Mouse (Mus musculus) midbrain, embryonic 12.5 days (tissue): ENCODE results near the gene Wdr25. TPM values are rescaled to one million over a fixed set of nuclear protein-coding genes. Genes with fewer than 3 reads are reported as not detected.

ENCODE experiments used
- ATAC-seq: fragments of 200-750 bp; cut with Nextera tagmentation; 2 replicates; pipeline ENCODE4 v1.8.0; 2017; ENCODE audit warnings: low read depth, moderate TSS enrichment, moderate library complexity; ENCODE audit not compliant: low FRiP score
- H3K27ac ChIP-seq: fragments of 300-500 bp; sonication (generic); replicated peaks from 2 replicates; pipeline ENCODE4 v1.5.1; 2016; ENCODE audit warnings: mild to moderate bottlenecking
- H3K27me3 ChIP-seq: fragments of 300-500 bp; sonication (generic); 2 replicates; pipeline ENCODE4 v1.6.1; 2016; ENCODE audit warnings: mild to moderate bottlenecking
- H3K36me3 ChIP-seq: fragments of 300-500 bp; sonication (generic); 2 replicates; pipeline ENCODE4 v1.6.1; 2016
- H3K4me1 ChIP-seq: fragments of 300-500 bp; sonication (generic); 2 replicates; pipeline ENCODE4 v1.6.1; 2016
- H3K4me2 ChIP-seq: fragments of 300-500 bp; sonication (generic); replicated peaks from 2 replicates; pipeline ENCODE4 v1.6.1; 2016; ENCODE audit warnings: mild to moderate bottlenecking, moderate library complexity
- H3K4me3 ChIP-seq: fragments of 300-500 bp; sonication (generic); 2 replicates; pipeline ENCODE4 v1.5.1; 2016; ENCODE audit warnings: mild to moderate bottlenecking
- H3K9ac ChIP-seq: fragments of 300-500 bp; sonication (generic); replicated peaks from 2 replicates; pipeline ENCODE4 v1.6.1; 2016; ENCODE audit warnings: mild to moderate bottlenecking, moderate library complexity
- H3K9me3 ChIP-seq: fragments of 300-500 bp; sonication (generic); 2 replicates; pipeline ENCODE4 v1.6.1; 2016; ENCODE audit warnings: mild to moderate bottlenecking
- WGBS: fragments of 180-500 bp; shearing (Covaris S2); methylation state at CpG from one replicate; pipeline ENCODE4 v1.1.7; 2016; 5-methylcytosine and 5-hydroxymethylcytosine counted together
- polyA plus RNA-seq: library from polyadenylated mRNA; unstranded; fragments of >200 nt; fragmentation: Nextera tagmentation; extraction: Ambion mirVana; gene quantifications from 2 replicates; pipeline ENCODE4 v1.2.1, GENCODE M21; 2016

The Wdr25 gene
- polyA plus RNA-seq, 1 experiment from 2014 or later: 8.6 TPM

- Histone ChIP-seq H3K9me3 (no peaks in the 10 kb centered on the region), H3K9ac (no peak overlapping the region), H3K4me2 (no peak overlapping the region), H3K4me3 (no peak overlapping the region), H3K27ac (no peak overlapping the region), H3K4me1 (no peaks in the 10 kb centered on the region), H3K36me3 (no peaks in the 10 kb centered on the region), H3K27me3 (no peaks in the 10 kb centered on the region)
- 81% methylated on average over 4 of the region's 4 CpGs for WGBS
- no peak for ATAC-seq
Measured at GRCm38 (mm10) chr12:108967631-108968030, 74.2 kb downstream of the Wdr25 start.

DNA sequence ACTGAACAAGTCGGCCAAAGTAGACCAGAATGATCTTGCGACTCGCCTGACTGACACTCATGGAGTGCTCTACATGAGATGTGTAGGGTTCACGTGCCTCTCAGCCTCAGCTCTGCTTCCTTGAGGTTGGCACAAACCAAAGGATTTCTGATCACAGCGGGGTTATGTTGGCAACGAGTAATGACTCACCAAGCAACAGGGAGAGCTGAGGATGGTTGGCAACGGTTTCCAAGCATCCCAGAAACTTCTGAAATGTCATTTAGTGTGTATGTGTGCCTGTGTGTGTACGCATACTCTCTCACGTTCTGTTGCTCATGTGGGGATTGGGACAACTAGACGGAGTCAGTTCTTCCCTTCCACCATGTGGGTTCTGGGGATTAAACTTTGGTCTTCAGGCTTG, 74.6 kb downstream of the Wdr25 start:
- 90% methylated on average over 10 of the region's 10 CpGs for WGBS
- no peak overlapping the region for H3K4me3 ChIP-seq
- ATAC-seq: no peak
- H3K36me3 ChIP-seq: no peaks in the 10 kb centered on the region
- H3K9ac ChIP-seq: no peak overlapping the region
- no peaks in the 10 kb centered on the region for H3K27me3 ChIP-seq
- H3K9me3 ChIP-seq: no peaks in the 10 kb centered on the region
- H3K4me2 ChIP-seq: no peak overlapping the region
- H3K4me1 ChIP-seq: no peaks in the 10 kb centered on the region
- H3K27ac ChIP-seq: no peak overlapping the region

- Histone ChIP-seq H3K4me1 (no peaks in the 10 kb centered on the region), H3K36me3 (no peaks in the 10 kb centered on the region), H3K4me3 (no peak overlapping the region), H3K27me3 (no peaks in the 10 kb centered on the region), H3K4me2 (no peak overlapping the region), H3K27ac (no peak overlapping the region), H3K9me3 (no peaks in the 10 kb centered on the region), H3K9ac (no peak overlapping the region)
- 88% methylated on average over 9 of the region's 9 CpGs for WGBS
- no peak for ATAC-seq
Measured at GRCm38 (mm10) chr12:108971446-108971845, 78.0 kb downstream of the Wdr25 start.

DNA sequence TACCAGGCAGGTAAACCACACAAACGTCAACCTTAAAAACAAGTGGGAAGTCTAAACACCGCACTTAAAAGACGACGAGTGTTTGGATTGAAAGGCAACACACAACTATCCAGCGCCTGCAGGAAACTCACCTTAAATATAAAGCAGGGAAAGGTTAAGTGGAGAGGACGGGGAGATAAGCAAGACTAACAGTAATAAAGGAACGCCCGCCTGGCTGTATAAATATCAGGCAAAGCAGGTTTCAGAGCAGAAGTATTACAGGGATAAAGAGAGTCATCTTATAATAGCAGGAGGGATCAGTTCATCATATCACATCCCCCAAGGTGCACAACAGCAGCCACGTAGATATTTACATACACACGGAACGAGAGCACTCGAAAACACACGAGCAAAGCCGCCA, 78.8 kb downstream of the Wdr25 start:
- H3K9me3 ChIP-seq: no peaks in the 10 kb centered on the region
- no peak overlapping the region for H3K4me3 ChIP-seq
- H3K4me1 ChIP-seq: no peaks in the 10 kb centered on the region
- ATAC-seq: no peak
- H3K4me2 ChIP-seq: no peak overlapping the region
- no peaks in the 10 kb centered on the region for H3K36me3 ChIP-seq
- no peak overlapping the region for H3K27ac ChIP-seq
- 90% methylated on average over 14 of the region's 14 CpGs for WGBS
- H3K9ac ChIP-seq: no peak overlapping the region
- H3K27me3 ChIP-seq: no peaks in the 10 kb centered on the region

- no peak overlapping the region for H3K4me2 ChIP-seq
- no peak overlapping the region for H3K27ac ChIP-seq
- 26% methylated on average over 10 of the region's 10 CpGs for WGBS
- no peaks in the 10 kb centered on the region for H3K36me3 ChIP-seq
- H3K4me1 ChIP-seq: peaks cover 36% of the 10 kb centered on the region
- ATAC-seq: peak; percentile 54; the same call in 1 of the 2 replicates
- no peaks in the 10 kb centered on the region; the same call in 1 of the 2 replicates for H3K27me3 ChIP-seq
- no peak overlapping the region for H3K9ac ChIP-seq
- H3K9me3 ChIP-seq: no peaks in the 10 kb centered on the region
- no peak overlapping the region for H3K4me3 ChIP-seq
Measured at GRCm38 (mm10) chr12:108979977-108980376, 86.5 kb downstream of the Wdr25 start.

GRCm38 (mm10) chr12:108981941-108982683, 88.7 kb downstream of the Wdr25 start:
- 71% methylated on average over 14 of the region's 14 CpGs for WGBS
- Histone ChIP-seq H3K4me1 (peaks cover 36% of the 10 kb centered on the region), H3K4me2 (no peak overlapping the region), H3K36me3 (no peaks in the 10 kb centered on the region), H3K4me3 (no peak overlapping the region), H3K9ac (no peak overlapping the region), H3K27me3 (no peaks in the 10 kb centered on the region; the same call in 1 of the 2 replicates), H3K9me3 (no peaks in the 10 kb centered on the region), H3K27ac (peak overlapping the region; percentile 39; the same call in 1 of the 2 replicates)
- no peak for ATAC-seq

DNA sequence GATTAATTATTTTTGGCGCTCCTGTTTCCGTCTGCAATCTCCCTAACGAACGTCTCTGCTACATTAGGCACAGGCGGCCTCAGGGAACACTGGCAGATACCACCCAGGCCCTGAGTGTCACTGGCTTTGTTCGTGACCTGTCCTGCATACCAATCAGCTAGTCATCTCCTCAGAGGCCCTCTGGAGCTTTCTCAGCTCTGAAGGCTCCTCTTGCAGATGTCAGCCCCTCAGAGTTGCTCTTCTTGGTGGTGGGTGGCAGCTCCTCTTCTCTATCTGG, 89.2 kb downstream of the Wdr25 start:
- Histone ChIP-seq H3K4me3 (no peak overlapping the region), H3K36me3 (no peaks in the 10 kb centered on the region), H3K4me2 (no peak overlapping the region), H3K4me1 (peaks cover 36% of the 10 kb centered on the region), H3K27me3 (no peaks in the 10 kb centered on the region; the same call in 1 of the 2 replicates), H3K27ac (0 out of 2 replicates have a peak overlapping the region, but pooled peaks have one; percentile 39), H3K9ac (no peak overlapping the region), H3K9me3 (no peaks in the 10 kb centered on the region)
- ATAC-seq: no peak
- WGBS: 59% methylated on average over 6 of the region's 6 CpGs

DNA sequence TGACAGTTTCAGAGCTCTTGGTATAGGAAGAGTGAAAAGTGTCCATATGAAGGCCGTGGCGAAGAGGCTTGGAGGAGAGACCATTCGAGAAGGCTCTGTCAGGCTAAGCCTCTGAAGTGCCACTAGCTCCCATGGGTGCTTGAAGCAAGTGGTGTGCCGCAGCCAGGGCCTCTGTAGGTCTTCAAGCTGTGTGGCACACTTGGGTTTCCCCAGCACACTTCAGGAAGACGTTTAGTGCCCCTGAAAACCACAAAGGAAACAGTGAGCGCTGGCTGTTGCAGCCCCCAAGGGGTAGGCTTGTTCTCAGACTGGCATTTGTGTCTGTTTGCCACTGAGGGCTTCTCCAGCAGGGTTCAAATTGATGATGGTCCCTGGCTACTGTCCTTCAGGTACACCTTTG, 90.1 kb downstream of the Wdr25 start:
- H3K9ac ChIP-seq: no peak overlapping the region

GRCm38 (mm10) chr12:108984471-108984870, 91.0 kb downstream of the Wdr25 start:
- no peak for ATAC-seq
- Histone ChIP-seq H3K9ac (no peak overlapping the region), H3K4me1 (peaks cover 27% of the 10 kb centered on the region), H3K9me3 (no peaks in the 10 kb centered on the region), H3K4me3 (no peak overlapping the region), H3K27ac (peak overlapping the region; percentile 70), H3K36me3 (no peaks in the 10 kb centered on the region), H3K27me3 (no peaks in the 10 kb centered on the region; the same call in 1 of the 2 replicates), H3K4me2 (no peak overlapping the region)
- whole genome bisulfite sequencing: 73% methylated on average over 8 of the region's 8 CpGs

More for the DNA sequence above, 90.1 kb downstream of the Wdr25 start:
- H3K4me2 ChIP-seq: no peak overlapping the region
- no peaks in the 10 kb centered on the region for H3K9me3 ChIP-seq
- no peaks in the 10 kb centered on the region for H3K36me3 ChIP-seq
- H3K4me1 ChIP-seq: peaks cover 36% of the 10 kb centered on the region
- H3K27ac ChIP-seq: no peak overlapping the region
- no peak for ATAC-seq
- 89% methylated on average over 6 of the region's 6 CpGs for WGBS
- H3K27me3 ChIP-seq: no peaks in the 10 kb centered on the region; the same call in 1 of the 2 replicates
- no peak overlapping the region for H3K4me3 ChIP-seq

DNA sequence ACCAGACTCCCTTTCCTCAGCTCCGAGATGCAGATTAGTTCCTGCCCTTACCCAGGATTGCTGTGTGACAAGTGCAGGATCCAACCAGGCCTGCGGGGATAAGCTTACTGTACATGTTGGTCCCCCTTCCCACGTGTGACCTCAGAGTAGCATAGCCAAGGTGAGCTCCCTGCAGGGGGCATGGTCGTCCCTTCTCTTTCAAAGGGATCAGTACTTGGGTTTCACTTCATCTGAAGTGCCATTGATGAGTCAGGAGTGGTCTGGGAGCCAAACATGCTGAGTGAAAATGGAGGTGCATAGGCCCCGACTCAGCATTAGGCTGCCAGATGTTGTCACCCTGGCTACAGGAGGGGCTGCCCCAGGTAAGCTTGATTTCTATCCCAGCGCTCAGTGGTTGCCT, 91.6 kb downstream of the Wdr25 start:
- Histone ChIP-seq H3K27ac (peak overlapping the region; percentile 70), H3K9me3 (no peaks in the 10 kb centered on the region), H3K4me1 (peaks cover 22% of the 10 kb centered on the region), H3K4me3 (no peak overlapping the region), H3K27me3 (no peaks in the 10 kb centered on the region; the same call in 1 of the 2 replicates), H3K36me3 (no peaks in the 10 kb centered on the region), H3K4me2 (no peak overlapping the region), H3K9ac (no peak overlapping the region)
- no peak for ATAC-seq
- WGBS: 68% methylated on average over 6 of the region's 6 CpGs

GRCm38 (mm10) chr12:108987448-108987847, 94.0 kb downstream of the Wdr25 start:
- Histone ChIP-seq H3K9me3 (no peaks in the 10 kb centered on the region), H3K27me3 (no peaks in the 10 kb centered on the region), H3K4me2 (no peak overlapping the region), H3K4me3 (no peak overlapping the region), H3K4me1 (peaks cover 11% of the 10 kb centered on the region; the same call in 1 of the 2 replicates), H3K36me3 (no peaks in the 10 kb centered on the region), H3K9ac (no peak overlapping the region), H3K27ac (no peak overlapping the region)
- no peak for ATAC-seq
- 79% methylated on average over 9 of the region's 9 CpGs for WGBS

- Histone ChIP-seq H3K4me3 (no peak overlapping the region), H3K27ac (no peak overlapping the region), H3K36me3 (no peaks in the 10 kb centered on the region), H3K4me1 (no peaks in the 10 kb centered on the region), H3K27me3 (no peaks in the 10 kb centered on the region), H3K4me2 (no peak overlapping the region), H3K9me3 (no peaks in the 10 kb centered on the region), H3K9ac (no peak overlapping the region)
- ATAC-seq: no peak
- 82% methylated on average over 9 of the region's 9 CpGs for WGBS
Measured at GRCm38 (mm10) chr12:108990425-108990824, 97.0 kb downstream of the Wdr25 start.

DNA sequence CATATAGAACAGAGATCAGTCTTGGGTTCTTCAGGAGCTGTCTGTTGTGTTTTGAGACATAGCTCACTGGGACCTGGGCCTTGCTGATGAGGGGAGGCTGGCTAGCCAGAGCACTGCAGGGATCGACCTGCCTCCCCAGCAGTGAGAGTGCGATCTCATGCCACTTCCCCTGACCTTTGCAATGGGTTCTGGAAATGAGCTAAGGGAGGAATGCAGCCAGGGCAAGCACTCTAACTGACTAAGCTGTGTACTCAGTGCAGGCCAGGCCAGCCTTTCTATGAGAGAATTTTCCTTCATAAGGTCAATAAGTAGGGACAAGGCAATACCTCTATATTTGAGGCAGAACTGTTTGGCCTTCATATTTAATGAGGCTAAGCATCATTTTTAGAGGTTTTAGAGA, 99.6 kb downstream of the Wdr25 start:
- WGBS: 70% methylated on average over 2 of the region's 2 CpGs
- H3K4me1 ChIP-seq: no peaks in the 10 kb centered on the region
- no peaks in the 10 kb centered on the region for H3K27me3 ChIP-seq
- no peak overlapping the region for H3K9ac ChIP-seq
- H3K27ac ChIP-seq: no peak overlapping the region
- no peak for ATAC-seq
- no peaks in the 10 kb centered on the region for H3K9me3 ChIP-seq
- no peak overlapping the region for H3K4me2 ChIP-seq
- no peak overlapping the region for H3K4me3 ChIP-seq
- H3K36me3 ChIP-seq: no peaks in the 10 kb centered on the region
